Mouse (Mus musculus) ovary, adult 18-20 months (tissue): ENCODE results near the gene Vwa2.

Experiments used
- DNase-seq: peaks from one replicate; pipeline ENCODE4 v3.0.0; 2022; ENCODE audit warnings: low spot score, mixed read lengths

Gene Vwa2

GRCm38 (mm10) chr19:56949868-56950267, 75.8 kb downstream of the Vwa2 start:
- no peak for DNase-seq

DNA sequence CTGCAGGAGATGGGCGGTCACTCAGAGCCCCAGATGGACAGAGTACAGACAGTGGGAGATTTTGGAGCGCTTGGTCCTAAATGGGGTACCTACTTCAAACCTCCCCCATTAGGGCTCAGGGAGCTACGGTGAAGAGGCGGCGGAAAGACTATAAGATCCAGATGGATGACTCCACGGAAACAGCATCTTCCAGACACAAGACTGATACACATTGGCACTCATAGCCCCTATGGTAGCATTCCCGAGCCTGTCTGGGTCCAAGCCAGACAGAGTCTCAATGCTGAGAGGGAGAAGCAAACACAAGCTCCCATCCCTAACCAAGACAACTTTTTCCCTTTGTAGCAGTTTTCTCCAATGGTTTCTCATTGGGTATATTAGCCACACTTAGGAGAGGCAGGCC, 76.8 kb downstream of the Vwa2 start:
- no peak for DNase-seq

GRCm38 (mm10) chr19:56953856-56954255, 79.8 kb downstream of the Vwa2 start:
- peak; percentile 34 for DNase-seq

- no peak for DNase-seq
These were observed 80.8 kb downstream of the Vwa2 start for GRCm38 (mm10) chr19:56954857-56955256.

DNA sequence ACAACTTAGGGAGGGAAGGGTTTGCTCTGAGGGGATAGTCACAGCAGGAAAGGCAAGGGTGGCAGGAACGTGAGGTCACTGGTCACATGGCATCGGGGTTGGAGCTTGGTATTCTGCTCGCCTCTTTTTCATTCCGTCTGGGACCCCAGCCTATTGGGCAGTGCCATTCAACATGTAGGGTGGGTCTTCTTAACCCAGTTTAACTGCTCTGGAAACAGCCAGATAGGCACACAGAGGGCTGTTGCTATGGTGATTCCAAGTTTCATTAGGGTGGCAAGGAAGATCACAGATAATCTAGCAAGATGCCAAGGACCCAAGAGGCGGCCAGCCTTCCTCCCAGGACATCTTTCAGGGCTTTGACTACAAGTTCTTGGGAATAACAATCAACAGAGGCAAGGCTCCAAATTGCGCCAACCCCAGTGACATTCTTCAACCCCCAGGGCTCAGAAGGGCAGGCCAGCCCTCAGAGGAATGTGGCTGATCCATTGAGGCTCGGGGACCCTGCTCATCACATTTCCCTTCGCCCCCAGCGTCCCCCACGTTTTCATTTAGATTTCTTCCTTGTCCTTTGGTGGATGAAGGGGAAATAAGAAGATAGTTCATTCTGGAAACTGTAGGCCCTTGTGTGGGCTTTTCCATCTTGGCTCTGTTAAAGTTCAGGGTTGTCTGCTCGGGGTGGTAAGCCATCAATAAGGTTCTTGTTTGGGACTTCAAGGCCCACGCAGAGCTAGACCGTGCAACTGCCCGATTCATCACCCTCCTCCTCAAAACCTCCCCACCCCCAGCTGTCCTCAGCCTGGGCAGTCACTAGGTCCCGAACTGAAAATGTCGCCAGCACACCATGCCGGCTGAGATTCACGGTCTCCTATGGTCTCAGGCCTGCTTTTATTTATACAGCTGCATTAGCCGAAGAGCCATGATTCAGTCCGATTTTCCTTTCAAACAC, 81.8 kb downstream of the Vwa2 start:
- no peak for DNase-seq

- no peak for DNase-seq
These were observed 84.0 kb downstream of the Vwa2 start for GRCm38 (mm10) chr19:56958011-56958410.

GRCm38 (mm10) chr19:56958582-56959021, 84.6 kb downstream of the Vwa2 start:
- peak; percentile 61 for DNase-seq

- no peak for DNase-seq
These were observed 85.0 kb downstream of the Vwa2 start for GRCm38 (mm10) chr19:56959057-56959456.

DNA sequence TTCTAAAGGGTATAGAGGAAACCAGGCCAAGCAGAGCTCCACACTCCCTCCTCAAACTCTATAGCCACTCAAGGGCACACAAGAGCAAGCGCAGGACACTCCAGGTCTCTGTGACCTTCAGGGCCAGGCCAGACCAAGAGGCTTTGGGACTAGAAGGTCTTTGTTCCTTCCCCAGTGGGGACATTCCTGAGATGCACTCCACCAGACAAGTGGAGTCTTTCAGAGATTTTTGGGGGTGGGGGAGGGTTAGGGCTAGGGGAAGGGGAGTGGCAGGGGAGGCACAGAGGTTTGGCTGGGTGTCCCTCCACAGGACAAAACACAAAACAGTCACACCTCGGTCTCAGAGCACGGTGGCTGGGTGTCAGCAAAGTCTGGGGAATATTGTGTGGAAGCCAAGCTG, 85.6 kb downstream of the Vwa2 start:
- DNase-seq = peak; percentile 45
